Mouse (Mus musculus): ENCODE data around the gene Cacng2.

Cacng2 gene

GRCm38 (mm10) chr15:78119704-78120103 is at the start of gene Cacng2:
Cacng2 (minus strand) TSS chr15:78120028.
- ChIA-PET CTCF (interaction anchor here (0.5 to 2.5 kb wide), 20 partner anchors 11 to 1280 kb away, joined by 3 to 11 read pairs (median 4); partner anchors contain the start of genes Eif3d (in 1 of the 4) and Ift27 (in 1 of the 4)), POLR2A (interaction anchor here in 3 of 4 experiments (0.5 to 1.8 kb wide), 15 partner anchors 10 to 1044 kb away, joined by 3 to 10 read pairs (median 3); partner anchors contain the start of genes Eif3d (in 2 of the 3), Mpst (in 2 of the 3), Tst (in 2 of the 3) and Ift27 (in 1 of the 3))

DNA sequence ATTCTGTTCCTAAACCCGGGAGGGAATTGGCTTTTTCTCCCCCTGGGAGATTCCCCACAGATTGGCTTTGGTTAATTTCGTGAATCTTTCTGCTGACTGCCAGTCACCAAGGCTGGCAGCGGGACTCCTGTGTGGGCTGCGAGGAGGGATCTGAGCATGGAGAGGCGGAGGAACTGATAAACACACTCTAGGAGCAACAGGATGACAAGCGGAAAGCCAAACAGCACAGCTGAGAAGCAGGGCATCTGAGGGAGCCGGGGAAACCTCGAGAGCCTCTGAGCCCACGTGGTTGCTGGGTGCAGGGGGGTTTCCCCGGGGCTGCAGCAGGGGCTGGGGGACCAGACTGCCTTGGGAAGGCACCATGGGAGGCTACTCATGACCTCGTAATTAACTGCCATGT is 49.7 kb upstream of the Cacng2 start:
- ChIA-PET CTCF (no interaction called here), POLR2A (no interaction called here)

- ChIA-PET CTCF (interaction anchor here in 2 of 4 experiments (0.6 to 2.2 kb wide), 4 partner anchors 13 to 141 kb away, joined by 3 to 6 read pairs (median 4); no protein-coding TSS in a partner anchor), POLR2A (interaction anchor here in 2 of 4 experiments (0.6 to 1.2 kb wide), 3 partner anchors 9 to 78 kb away, joined by 3 to 4 read pairs (median 3); partner anchors contain the start of gene Ift27 (in 1 of the 2))
These were observed 45.5 kb upstream of the Cacng2 start for GRCm38 (mm10) chr15:78165292-78165691.

GRCm38 (mm10) chr15:78164466-78164865 is 44.6 kb upstream of the Cacng2 start:
- POLR2A ChIA-PET, result interaction anchor here in 3 of 4 experiments (0.8 to 1.2 kb wide), 4 partner anchors 10 to 14 kb away, joined by 3 read pairs; partner anchors contain the start of gene Ift27 (in 2 of the 3)

DNA sequence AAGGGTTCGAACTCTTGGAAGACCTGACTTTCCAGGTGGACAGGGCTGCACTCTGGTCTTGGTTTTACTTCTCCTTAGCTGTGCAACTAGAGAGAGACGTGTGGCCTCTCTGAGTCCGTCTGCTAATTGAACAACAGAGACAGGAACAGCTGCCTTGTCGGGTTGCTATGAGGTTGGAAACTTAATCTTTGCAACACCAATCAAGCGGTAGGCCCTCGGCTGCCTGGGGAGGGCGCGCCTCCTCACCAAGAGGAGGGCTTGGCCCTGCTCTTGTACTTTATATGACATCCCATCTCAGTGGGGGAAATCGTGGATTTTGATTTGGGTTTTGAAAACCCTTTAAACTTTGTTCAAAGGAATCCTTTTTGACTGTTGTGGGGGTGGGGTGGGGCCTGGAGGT is 42.1 kb upstream of the Cacng2 start:
- CTCF ChIA-PET, result interaction anchor here in 1 of 4 experiments (1.1 kb wide), 1 partner anchor 16 kb away, joined by 4 read pairs; no protein-coding TSS in a partner anchor

More at GRCm38 (mm10) chr15:78164466-78164865, 44.6 kb upstream of the Cacng2 start:
- CTCF ChIA-PET, result interaction anchor here in 2 of 4 experiments (0.8 to 2.2 kb wide), 3 partner anchors 13 to 75 kb away, joined by 3 to 6 read pairs (median 4); no protein-coding TSS in a partner anchor

GRCm38 (mm10) chr15:78158335-78158734 is 38.5 kb upstream of the Cacng2 start:
- POLR2A ChIA-PET, result interaction anchor here in 1 of 4 experiments (3.3 kb wide), 1 partner anchor 14 kb away, joined by 16 read pairs; the partner anchor contains the start of gene Ift27
- CTCF ChIA-PET, result interaction anchor here (0.5 to 1.2 kb wide), 6 partner anchors 20 to 391 kb away, joined by 3 to 13 read pairs (median 4); no protein-coding TSS in a partner anchor

More for the DNA sequence above, 42.1 kb upstream of the Cacng2 start:
- POLR2A ChIA-PET, result interaction anchor here in 3 of 4 experiments (0.6 to 1.1 kb wide), 3 partner anchors 191 to 1074 kb away, joined by 3 to 5 read pairs (median 3); partner anchors contain the start of gene Eif3d (in 1 of the 3)

- ChIA-PET CTCF (interaction anchor here (0.5 to 1.2 kb wide), 7 partner anchors 20 to 391 kb away, joined by 3 to 13 read pairs (median 3); no protein-coding TSS in a partner anchor), POLR2A (interaction anchor here in 1 of 4 experiments (3.3 kb wide), 1 partner anchor 15 kb away, joined by 16 read pairs; the partner anchor contains the start of gene Ift27)
These were observed 38.0 kb upstream of the Cacng2 start for GRCm38 (mm10) chr15:78157824-78158223.

DNA sequence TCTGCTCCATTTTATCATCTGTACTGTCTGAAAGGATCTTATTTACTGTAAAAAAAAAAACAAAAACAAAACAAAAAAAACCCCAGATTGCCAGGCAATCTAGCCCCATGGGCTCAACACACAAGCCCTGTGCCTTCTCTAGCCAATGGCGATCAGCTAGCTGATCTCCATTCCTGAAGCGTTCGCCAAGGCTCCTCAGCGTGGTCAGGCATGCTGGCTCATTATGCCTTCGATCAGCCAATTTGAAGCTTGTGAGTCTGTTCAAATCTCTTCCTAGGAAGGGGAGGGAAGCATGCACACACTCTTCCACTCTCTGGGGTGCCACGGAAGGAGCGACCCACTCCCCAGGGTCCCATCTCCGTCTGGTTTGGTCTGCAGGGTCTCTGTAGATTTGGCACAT is 37.5 kb upstream of the Cacng2 start:
- ChIA-PET CTCF (interaction anchor here in 2 of 4 experiments (0.7 to 1.2 kb wide), 3 partner anchors 82 to 175 kb away, joined by 3 to 4 read pairs (median 3); no protein-coding TSS in a partner anchor), POLR2A (no interaction called here)

DNA sequence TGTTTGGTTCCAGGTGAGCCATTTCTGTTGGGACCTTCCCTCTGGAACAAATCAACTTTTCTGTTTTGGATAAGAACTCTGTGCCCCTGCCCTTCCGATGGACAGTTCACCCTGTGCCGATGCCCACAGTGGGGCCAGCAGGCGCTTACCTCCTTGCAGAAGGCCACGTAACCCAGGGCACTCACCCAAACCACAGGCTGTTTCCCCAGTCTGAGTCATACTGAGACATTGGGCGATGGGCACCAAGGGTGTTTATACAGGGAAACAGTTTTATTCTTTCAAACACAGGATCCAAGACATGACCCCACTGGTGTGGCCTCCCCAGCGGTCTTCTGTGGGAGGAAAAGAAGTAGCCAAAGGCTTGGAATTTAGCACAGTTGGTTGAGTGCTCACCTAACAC is 35.6 kb upstream of the Cacng2 start:
- ChIA-PET POLR2A (no interaction called here), CTCF (interaction anchor here in 1 of 4 experiments (0.6 kb wide), 1 partner anchor 172 kb away, joined by 3 read pairs; no protein-coding TSS in a partner anchor)

- ChIA-PET POLR2A (interaction anchor here in 1 of 4 experiments (0.8 kb wide), 1 partner anchor 18 kb away, joined by 3 read pairs; no protein-coding TSS in a partner anchor), CTCF (interaction anchor here in 3 of 4 experiments (0.8 to 2.0 kb wide), 4 partner anchors 18 to 86 kb away, joined by 3 to 9 read pairs (median 6); partner anchors contain the start of gene Cacng2 (in 1 of the 3))
These were observed 33.4 kb upstream of the Cacng2 start for GRCm38 (mm10) chr15:78153045-78153775.

DNA sequence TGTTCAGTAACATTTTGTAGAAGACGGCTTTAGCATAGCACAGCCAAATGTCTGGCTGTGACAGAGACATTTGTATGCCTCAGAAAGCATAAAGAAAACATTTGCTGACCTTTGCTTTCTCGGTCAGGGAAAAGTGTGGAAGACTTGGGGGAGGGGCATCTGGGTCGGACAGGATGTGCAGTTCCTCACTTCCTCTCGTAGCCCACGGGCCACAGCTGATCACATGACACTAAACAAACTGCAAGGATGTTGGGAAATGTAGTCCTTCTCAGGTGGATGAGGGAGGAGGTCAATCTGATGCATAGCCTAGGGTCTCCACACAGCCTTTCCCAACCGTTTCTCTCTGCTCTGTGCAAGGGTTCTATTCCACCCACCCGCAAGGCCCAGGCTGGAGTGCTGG is 28.7 kb upstream of the Cacng2 start:
- ChIA-PET CTCF (no interaction called here), POLR2A (no interaction called here)

DNA sequence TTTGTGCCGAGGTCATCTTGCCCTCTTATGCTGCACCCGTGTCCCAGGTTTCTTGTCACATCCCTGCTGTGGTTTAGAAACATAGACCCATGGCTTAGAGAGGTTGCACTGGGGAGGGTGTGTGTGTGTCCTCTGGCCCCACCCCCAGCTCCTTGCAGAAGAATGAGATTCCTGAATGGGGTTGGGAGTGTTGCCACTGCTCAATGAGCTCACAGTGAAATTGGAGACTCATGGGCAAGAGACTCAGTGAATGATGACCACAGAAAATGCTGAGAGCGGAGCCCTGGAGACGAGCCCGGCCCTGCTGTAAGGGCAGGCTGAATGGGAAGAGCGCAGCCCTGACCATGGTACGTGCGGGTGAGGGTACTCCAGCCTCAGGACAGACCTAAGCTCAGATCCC is 20.4 kb upstream of the Cacng2 start:
- POLR2A ChIA-PET, result no interaction called here

DNA sequence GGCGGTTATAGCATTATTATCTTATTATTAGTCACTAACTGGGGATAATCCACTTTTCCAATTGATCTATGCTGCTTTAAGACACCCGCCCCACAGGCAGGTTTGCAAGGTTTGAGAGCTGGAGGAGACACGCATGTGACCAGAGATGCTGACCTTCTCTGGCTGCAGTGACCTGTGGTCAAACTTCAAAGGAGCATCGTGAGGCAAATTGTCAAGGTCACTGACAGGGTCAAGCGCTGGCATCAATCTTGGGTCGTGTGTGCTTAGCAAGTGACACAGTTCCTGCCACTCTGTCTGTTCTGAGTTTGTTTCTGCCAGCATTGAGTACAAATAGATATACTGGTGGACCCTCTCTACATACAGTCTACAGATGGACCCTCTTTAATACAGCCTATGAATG is 14.8 kb upstream of the Cacng2 start:
- POLR2A ChIA-PET, result no interaction called here
- CTCF ChIA-PET, result no interaction called here

More for the DNA sequence above, 20.4 kb upstream of the Cacng2 start:
- CTCF ChIA-PET, result interaction anchor here in 3 of 4 experiments (0.8 to 1.4 kb wide), 3 partner anchors 100 to 115 kb away, joined by 3 to 4 read pairs (median 3); no protein-coding TSS in a partner anchor

DNA sequence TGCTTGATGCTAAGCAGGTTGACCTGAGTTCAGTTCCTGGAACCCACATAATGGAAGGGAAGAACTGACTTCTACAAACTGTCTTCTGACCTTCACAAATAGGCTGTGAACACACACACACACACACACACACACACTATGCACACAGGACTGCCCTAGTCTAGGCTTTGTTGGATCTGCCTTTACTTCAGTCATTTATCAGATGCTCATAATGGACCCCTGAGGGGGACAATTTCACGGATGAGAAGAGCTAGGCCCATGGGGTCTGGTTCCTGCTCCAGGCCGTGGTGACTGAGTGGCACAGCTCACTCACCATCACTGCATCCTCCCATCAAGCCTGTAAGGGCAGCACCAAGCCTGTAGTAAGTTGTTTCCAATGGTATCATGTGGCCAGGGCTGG is 13.6 kb upstream of the Cacng2 start:
- ChIA-PET POLR2A (no interaction called here), CTCF (no interaction called here)

- POLR2A ChIA-PET, result interaction anchor here in 3 of 4 experiments (0.6 to 1.8 kb wide), 13 partner anchors 17 to 1044 kb away, joined by 3 to 10 read pairs (median 3); partner anchors contain the start of genes Eif3d (in 2 of the 3), Mpst (in 2 of the 3), Tst (in 2 of the 3) and Ift27 (in 1 of the 3)
- CTCF ChIA-PET, result interaction anchor here (0.5 to 2.5 kb wide), 19 partner anchors 11 to 1280 kb away, joined by 3 to 11 read pairs (median 4); partner anchors contain the start of genes Eif3d (in 1 of the 4) and Ift27 (in 1 of the 4)
These were observed 580 bp downstream of the Cacng2 start for GRCm38 (mm10) chr15:78119248-78119647.

DNA sequence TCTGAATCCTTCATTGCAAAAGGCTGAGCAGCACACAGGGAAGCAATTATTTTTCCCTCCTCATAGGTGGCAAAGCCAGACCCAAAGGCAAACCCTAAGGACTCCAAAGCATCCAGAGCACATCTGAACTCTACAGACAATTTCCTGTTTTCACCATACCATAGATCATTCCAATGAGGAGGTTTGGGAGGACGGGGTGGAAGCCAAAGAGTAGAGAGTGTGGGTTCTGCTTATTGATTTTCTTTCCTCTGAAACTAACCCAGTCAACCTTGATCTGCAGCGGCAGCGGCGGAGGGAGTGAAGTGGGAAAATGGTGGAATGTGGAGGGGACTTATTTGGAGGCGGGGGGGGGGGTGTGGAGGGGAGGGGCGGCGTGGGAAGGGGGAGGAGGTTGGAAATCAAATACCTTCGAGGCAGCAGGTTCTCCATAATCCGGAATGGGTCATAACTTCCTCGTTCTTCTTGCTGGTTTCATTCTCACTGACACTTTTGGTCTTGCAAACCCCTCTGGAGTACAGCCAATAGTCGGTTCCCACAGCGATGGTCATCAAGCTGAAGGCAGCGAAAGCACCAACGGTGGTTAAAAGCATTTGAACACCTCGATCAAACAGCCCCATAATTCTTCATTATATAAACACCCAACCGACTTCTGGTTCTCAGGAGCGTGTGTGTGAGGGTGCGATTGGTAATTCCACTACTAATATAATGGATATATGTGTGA is 1.4 kb downstream of the Cacng2 start:
- ChIA-PET POLR2A (no interaction called here), CTCF (interaction anchor here in 2 of 4 experiments (2.2 to 2.5 kb wide), 2 partner anchors 121 to 136 kb away, joined by 10 to 11 read pairs; no protein-coding TSS in a partner anchor)

- ChIA-PET POLR2A (interaction anchor here in 1 of 4 experiments (0.6 kb wide), 1 partner anchor 78 kb away, joined by 3 read pairs; no protein-coding TSS in a partner anchor), CTCF (interaction anchor here in 1 of 4 experiments (1.4 kb wide), 1 partner anchor 122 kb away, joined by 3 read pairs; no protein-coding TSS in a partner anchor)
These were observed 2.1 kb downstream of the Cacng2 start for GRCm38 (mm10) chr15:78117731-78118130.

GRCm38 (mm10) chr15:78116936-78117335 is 2.9 kb downstream of the Cacng2 start:
- ChIA-PET CTCF (interaction anchor here in 2 of 4 experiments (0.5 to 1.4 kb wide), 3 partner anchors 123 to 314 kb away, joined by 3 to 5 read pairs (median 3); no protein-coding TSS in a partner anchor), POLR2A (interaction anchor here in 1 of 4 experiments (0.6 to 1.4 kb wide), 2 partner anchors 57 to 78 kb away, joined by 3 to 4 read pairs; partner anchors contain the start of gene Ift27)
